Mouse (Mus musculus) gastrocnemius, adult 8-10 months (tissue): ENCODE results near the gene Asprv1. TPM values are rescaled to one million over a fixed set of nuclear protein-coding genes. Genes with fewer than 3 reads are reported as not detected.

Experiments
- DNase-seq, 2 experiments: peaks; one replicate each; pipeline ENCODE4 v3.0.0; 2022; ENCODE audit warnings: low spot score in 2 of 2
- total RNA-seq, 4 experiments: library from RNA; stranded (reverse); gene quantifications; 2 replicates each; pipeline ENCODE4 v1.2.4; 2022

Asprv1 gene
- total RNA-seq, 4 experiments from 2014 or later, result not detected

- DNase-seq, result no peak
These were observed 12.7 kb upstream of the Asprv1 start for GRCm38 (mm10) chr6:86615301-86615700.

- DNase-seq, result no peak
These were observed 4.8 kb upstream of the Asprv1 start for GRCm38 (mm10) chr6:86623201-86623600.

- DNase-seq, result no peak
These were observed 3.6 kb upstream of the Asprv1 start for GRCm38 (mm10) chr6:86624074-86625030.

- no peak for DNase-seq
These were observed 2.2 kb downstream of the Asprv1 start for GRCm38 (mm10) chr6:86630141-86630540.

GRCm38 (mm10) chr6:86636495-86636894, 8.5 kb downstream of the Asprv1 start:
- no peak for DNase-seq

- no peak for DNase-seq
These were observed 9.3 kb downstream of the Asprv1 start for GRCm38 (mm10) chr6:86637171-86637835.

GRCm38 (mm10) chr6:86637860-86638259, 9.9 kb downstream of the Asprv1 start:
- no peak for DNase-seq

- DNase-seq, result no peak
These were observed 10.5 kb downstream of the Asprv1 start for GRCm38 (mm10) chr6:86638434-86638833.

- DNase-seq, result no peak
These were observed 11.5 kb downstream of the Asprv1 start for GRCm38 (mm10) chr6:86639180-86640160.

GRCm38 (mm10) chr6:86640161-86640560, 12.2 kb downstream of the Asprv1 start:
- DNase-seq, result no peak

GRCm38 (mm10) chr6:86640776-86641175, 12.8 kb downstream of the Asprv1 start:
- no peak for DNase-seq

GRCm38 (mm10) chr6:86641716-86642115, 13.8 kb downstream of the Asprv1 start:
- DNase-seq, result no peak

GRCm38 (mm10) chr6:86644775-86645400, 16.9 kb downstream of the Asprv1 start:
- no peak for DNase-seq

- DNase-seq, result no peak
These were observed 17.6 kb downstream of the Asprv1 start for GRCm38 (mm10) chr6:86645551-86645950.

- DNase-seq, result no peak
These were observed 18.2 kb downstream of the Asprv1 start for GRCm38 (mm10) chr6:86646143-86646542.

- DNase-seq, result no peak
These were observed 25.1 kb downstream of the Asprv1 start for GRCm38 (mm10) chr6:86653026-86653425.

- DNase-seq, result no peak
These were observed 26.4 kb downstream of the Asprv1 start for GRCm38 (mm10) chr6:86654270-86654916.

- DNase-seq, result no peak
These were observed 30.5 kb downstream of the Asprv1 start for GRCm38 (mm10) chr6:86658501-86658900.

- DNase-seq, result no peak
These were observed 32.4 kb downstream of the Asprv1 start for GRCm38 (mm10) chr6:86660161-86660877.

- DNase-seq, result no peak
These were observed 37.1 kb downstream of the Asprv1 start for GRCm38 (mm10) chr6:86665076-86665475.
